Mouse (Mus musculus): ENCODE measurements around the gene Nt5c. TPM values are rescaled to one million over a fixed set of nuclear protein-coding genes. Genes with fewer than 3 reads are reported as not detected.
A peak's percentile ranks its signal among the peaks of the same experiment; 100 is the strongest.

Gene Nt5c
- polyA plus RNA-seq, 1 experiment from 2014 or later, result 77.6 TPM

- Histone ChIP-seq H3K27ac (ENCODE audit: low read length) (peak overlapping the region; percentile 84; the same call in 1 of the 2 replicates), H3K36me3 (ENCODE audit: insufficient read depth, low read length) (peaks cover 3% of the 10 kb centered on the region; the same call in 1 of the 2 replicates), H3K9ac (replicated peaks; ENCODE audit: low read length) (peak overlapping the region; percentile 78), H3K4me3 (ENCODE audit: low read length) (peak overlapping the region; percentile 96), H3K9me3 (ENCODE audit: low read length) (no peaks in the 10 kb centered on the region), H3K4me2 (replicated peaks; ENCODE audit: low read depth, low read length) (peak overlapping the region; percentile 94), H3K4me1 (ENCODE audit: insufficient read depth, low read length) (peaks cover 39% of the 10 kb centered on the region), H3K27me3 (ENCODE audit: insufficient read depth, low read length) (no peaks in the 10 kb centered on the region)
- 2% methylated on average over 28 of the region's 28 CpGs for WGBS
- ATAC-seq (ENCODE audit: low FRiP score, low TSS enrichment), result peak; percentile 1; the same call in 1 of the 2 replicates
Observed at GRCm38 (mm10) chr11:115475758-115476237, 15.9 kb downstream of the Nt5c start.

GRCm38 (mm10) chr11:115475025-115475757 is 16.5 kb downstream of the Nt5c start, which contains the start of gene Armc7:
Armc7 (plus strand) TSS chr11:115475667.
- 1% methylated on average over 26 of the region's 26 CpGs for WGBS
- H3K4me3 ChIP-seq (ENCODE audit: low read length), result peak within 1 kb of the TSS; percentile 96
- peaks cover 5% of the 10 kb centered on the region; the same call in 1 of the 2 replicates for H3K36me3 ChIP-seq (ENCODE audit: insufficient read depth, low read length)
- peaks cover 39% of the 10 kb centered on the region for H3K4me1 ChIP-seq (ENCODE audit: insufficient read depth, low read length)
- H3K27me3 ChIP-seq (ENCODE audit: insufficient read depth, low read length), result no peaks in the 10 kb centered on the region
- ATAC-seq (ENCODE audit: low FRiP score, low TSS enrichment), result peak; percentile 98
- peak within 1 kb of the TSS; percentile 78 for H3K9ac ChIP-seq (replicated peaks; ENCODE audit: low read length)
- H3K27ac ChIP-seq (ENCODE audit: low read length), result peak within 1 kb of the TSS; percentile 84
- no peaks in the 10 kb centered on the region for H3K9me3 ChIP-seq (ENCODE audit: low read length)
- peak within 1 kb of the TSS; percentile 94 for H3K4me2 ChIP-seq (replicated peaks; ENCODE audit: low read depth, low read length)

- no peaks in the 10 kb centered on the region for H3K27me3 ChIP-seq (ENCODE audit: insufficient read depth, low read length)
- peaks cover 39% of the 10 kb centered on the region for H3K4me1 ChIP-seq (ENCODE audit: insufficient read depth, low read length)
- H3K4me3 ChIP-seq (ENCODE audit: low read length), result no peak overlapping the region
- peak overlapping the region; percentile 84 for H3K27ac ChIP-seq (ENCODE audit: low read length)
- H3K9ac ChIP-seq (replicated peaks; ENCODE audit: low read length), result peak overlapping the region; percentile 7; the same call in 1 of the 2 replicates
- peak; percentile 33 for ATAC-seq (ENCODE audit: low FRiP score, low TSS enrichment)
- H3K4me2 ChIP-seq (replicated peaks; ENCODE audit: low read depth, low read length), result peak overlapping the region; percentile 18
- no peaks in the 10 kb centered on the region for H3K9me3 ChIP-seq (ENCODE audit: low read length)
- H3K36me3 ChIP-seq (ENCODE audit: insufficient read depth, low read length), result 0 out of 2 replicates have a peak, but pooled peaks cover 3% of the 10 kb centered on the region
- 6% methylated on average over 15 of the region's 15 CpGs for WGBS
Observed at GRCm38 (mm10) chr11:115473626-115474275, 17.9 kb downstream of the Nt5c start.

- no peaks in the 10 kb centered on the region for H3K9me3 ChIP-seq (ENCODE audit: low read length)
- no peak overlapping the region for H3K27ac ChIP-seq (ENCODE audit: low read length)
- H3K4me3 ChIP-seq (ENCODE audit: low read length), result no peak overlapping the region
- 83% methylated on average over 7 of the region's 7 CpGs for WGBS
- H3K4me1 ChIP-seq (ENCODE audit: insufficient read depth, low read length), result peaks cover 41% of the 10 kb centered on the region
- H3K27me3 ChIP-seq (ENCODE audit: insufficient read depth, low read length), result no peaks in the 10 kb centered on the region
- H3K4me2 ChIP-seq (replicated peaks; ENCODE audit: low read depth, low read length), result no peak overlapping the region
- no peak for ATAC-seq (ENCODE audit: low FRiP score, low TSS enrichment)
- no peak overlapping the region for H3K9ac ChIP-seq (replicated peaks; ENCODE audit: low read length)
- H3K36me3 ChIP-seq (ENCODE audit: insufficient read depth, low read length), result 0 out of 2 replicates have a peak, but pooled peaks cover 3% of the 10 kb centered on the region
Observed at GRCm38 (mm10) chr11:115472183-115472582, 19.5 kb downstream of the Nt5c start.

GRCm38 (mm10) chr11:115467217-115467618 is 24.4 kb downstream of the Nt5c start:
- H3K9me3 ChIP-seq (ENCODE audit: low read length), result no peaks in the 10 kb centered on the region
- H3K9ac ChIP-seq (replicated peaks; ENCODE audit: low read length), result no peak overlapping the region
- 15% methylated on average over 4 of the region's 4 CpGs for WGBS
- ATAC-seq (ENCODE audit: low FRiP score, low TSS enrichment), result no peak
- H3K27ac ChIP-seq (ENCODE audit: low read length), result no peak overlapping the region
- H3K36me3 ChIP-seq (ENCODE audit: insufficient read depth, low read length), result 0 out of 2 replicates have a peak, but pooled peaks cover 3% of the 10 kb centered on the region
- peaks cover 3% of the 10 kb centered on the region; the same call in 1 of the 2 replicates for H3K4me1 ChIP-seq (ENCODE audit: insufficient read depth, low read length)
- H3K4me3 ChIP-seq (ENCODE audit: low read length), result no peak overlapping the region
- no peak overlapping the region for H3K4me2 ChIP-seq (replicated peaks; ENCODE audit: low read depth, low read length)
- no peaks in the 10 kb centered on the region for H3K27me3 ChIP-seq (ENCODE audit: insufficient read depth, low read length)

- no peaks in the 10 kb centered on the region for H3K36me3 ChIP-seq (ENCODE audit: insufficient read depth, low read length)
- no peak overlapping the region for H3K9ac ChIP-seq (replicated peaks; ENCODE audit: low read length)
- no peaks in the 10 kb centered on the region for H3K27me3 ChIP-seq (ENCODE audit: insufficient read depth, low read length)
- H3K4me3 ChIP-seq (ENCODE audit: low read length), result no peak overlapping the region
- WGBS, result 79% methylated on average over 8 of the region's 8 CpGs
- H3K9me3 ChIP-seq (ENCODE audit: low read length), result no peaks in the 10 kb centered on the region
- no peak overlapping the region for H3K27ac ChIP-seq (ENCODE audit: low read length)
- H3K4me1 ChIP-seq (ENCODE audit: insufficient read depth, low read length), result peaks cover 3% of the 10 kb centered on the region; the same call in 1 of the 2 replicates
- ATAC-seq (ENCODE audit: low FRiP score, low TSS enrichment), result no peak
- 0 out of 2 replicates have a peak overlapping the region, but pooled peaks have one; percentile 38 for H3K4me2 ChIP-seq (replicated peaks; ENCODE audit: low read depth, low read length)
Observed at GRCm38 (mm10) chr11:115464851-115465250, 26.8 kb downstream of the Nt5c start.

GRCm38 (mm10) chr11:115463397-115463796 is 28.3 kb downstream of the Nt5c start:
- H3K4me2 ChIP-seq (replicated peaks; ENCODE audit: low read depth, low read length), result peak overlapping the region; percentile 38
- peak overlapping the region; percentile 66 for H3K27ac ChIP-seq (ENCODE audit: low read length)
- H3K9me3 ChIP-seq (ENCODE audit: low read length), result no peaks in the 10 kb centered on the region
- H3K4me3 ChIP-seq (ENCODE audit: low read length), result peak overlapping the region; percentile 28
- H3K27me3 ChIP-seq (ENCODE audit: insufficient read depth, low read length), result no peaks in the 10 kb centered on the region
- no peak for ATAC-seq (ENCODE audit: low FRiP score, low TSS enrichment)
- H3K4me1 ChIP-seq (ENCODE audit: insufficient read depth, low read length), result peaks cover 3% of the 10 kb centered on the region; the same call in 1 of the 2 replicates
- no peaks in the 10 kb centered on the region for H3K36me3 ChIP-seq (ENCODE audit: insufficient read depth, low read length)
- 59% methylated on average over 11 of the region's 11 CpGs for WGBS
- peak overlapping the region; percentile 39; the same call in 1 of the 2 replicates for H3K9ac ChIP-seq (replicated peaks; ENCODE audit: low read length)

- Histone ChIP-seq H3K27ac (ENCODE audit: low read length) (peak within 1 kb of the TSS; percentile 66; the same call in 1 of the 2 replicates), H3K4me3 (ENCODE audit: low read length) (peak within 1 kb of the TSS; percentile 28), H3K9ac (replicated peaks; ENCODE audit: low read length) (peak within 1 kb of the TSS; percentile 39; the same call in 1 of the 2 replicates), H3K4me2 (replicated peaks; ENCODE audit: low read depth, low read length) (peak within 1 kb of the TSS; percentile 38), H3K36me3 (ENCODE audit: insufficient read depth, low read length) (no peaks in the 10 kb centered on the region), H3K4me1 (ENCODE audit: insufficient read depth, low read length) (peaks cover 2% of the 10 kb centered on the region; the same call in 1 of the 2 replicates), H3K9me3 (ENCODE audit: low read length) (no peaks in the 10 kb centered on the region), H3K27me3 (ENCODE audit: insufficient read depth, low read length) (no peaks in the 10 kb centered on the region)
- 0 out of 2 replicates have a peak, but pooled peaks have one; percentile 35 for ATAC-seq (ENCODE audit: low FRiP score, low TSS enrichment)
- 64% methylated on average over 16 of the region's 16 CpGs for WGBS
Observed at GRCm38 (mm10) chr11:115462243-115462891, 29.3 kb downstream of the Nt5c start, which contains the start of gene Slc16a5. Slc16a5 (plus strand) TSS chr11:115462474.

GRCm38 (mm10) chr11:115461846-115462242 is 29.8 kb downstream of the Nt5c start:
- ATAC-seq (ENCODE audit: low FRiP score, low TSS enrichment), result no peak
- Histone ChIP-seq H3K36me3 (ENCODE audit: insufficient read depth, low read length) (no peaks in the 10 kb centered on the region), H3K4me3 (ENCODE audit: low read length) (peak overlapping the region; percentile 28; the same call in 1 of the 2 replicates), H3K4me2 (replicated peaks; ENCODE audit: low read depth, low read length) (0 out of 2 replicates have a peak overlapping the region, but pooled peaks have one; percentile 38), H3K27me3 (ENCODE audit: insufficient read depth, low read length) (no peaks in the 10 kb centered on the region), H3K27ac (ENCODE audit: low read length) (peak overlapping the region; percentile 8; the same call in 1 of the 2 replicates), H3K9ac (replicated peaks; ENCODE audit: low read length) (no peak overlapping the region), H3K9me3 (ENCODE audit: low read length) (no peaks in the 10 kb centered on the region), H3K4me1 (ENCODE audit: insufficient read depth, low read length) (no peaks in the 10 kb centered on the region; the same call in none of the 2 replicates)
- WGBS, result 81% methylated on average over 5 of the region's 5 CpGs

All from kidney, embryonic 16.5 days (tissue).